Mouse (Mus musculus) midbrain, embryonic 15.5 days (tissue): ENCODE data around the gene Med23. TPM values are rescaled to one million over a fixed set of nuclear protein-coding genes. Genes with fewer than 3 reads are reported as not detected.

Experiments used
- ATAC-seq: fragments of 200-750 bp; cut with Nextera tagmentation; replicated peaks from 2 replicates; pipeline ENCODE4 v1.8.0; 2017; ENCODE audit warnings: moderate TSS enrichment
- H3K27ac ChIP-seq: fragments of 300-500 bp; sonication (generic); 2 replicates; pipeline ENCODE4 v1.5.1; 2015; ENCODE audit warnings: mild to moderate bottlenecking, inconsistent platforms
- H3K27me3 ChIP-seq: fragments of 300-500 bp; sonication (generic); replicated peaks from 2 replicates; pipeline ENCODE4 v1.6.1; 2015; ENCODE audit warnings: inconsistent platforms
- H3K36me3 ChIP-seq: fragments of 300-500 bp; sonication (generic); replicated peaks from 2 replicates; pipeline ENCODE4 v1.6.1; 2015; ENCODE audit warnings: inconsistent platforms
- H3K4me1 ChIP-seq: fragments of 300-500 bp; sonication (generic); 2 replicates; pipeline ENCODE4 v1.6.1; 2015; ENCODE audit warnings: inconsistent platforms
- H3K4me2 ChIP-seq: fragments of 300-500 bp; sonication (generic); 2 replicates; pipeline ENCODE4 v1.6.1; 2015; ENCODE audit warnings: inconsistent platforms, mild to moderate bottlenecking, moderate library complexity
- H3K4me3 ChIP-seq: fragments of 300-500 bp; sonication (generic); 2 replicates; pipeline ENCODE4 v1.5.1; 2015; ENCODE audit warnings: mild to moderate bottlenecking, inconsistent platforms
- H3K9ac ChIP-seq: fragments of 300-500 bp; sonication (generic); 2 replicates; pipeline ENCODE4 v1.6.1; 2015; ENCODE audit warnings: mild to moderate bottlenecking, inconsistent platforms
- H3K9me3 ChIP-seq: fragments of 300-500 bp; sonication (generic); 2 replicates; pipeline ENCODE4 v1.6.1; 2016; ENCODE audit warnings: inconsistent platforms
- WGBS: fragments of 180-500 bp; shearing (Covaris S2); methylation state at CpG from one replicate; pipeline ENCODE4 v1.1.7; 2015; ENCODE audit warnings: mixed read lengths; 5-methylcytosine and 5-hydroxymethylcytosine counted together
- microRNA-seq: library from miRNA; unstranded; fragments of <30 nt; microRNA quantifications from one replicate; pipeline ENCODE4, GENCODE M21; 2016
- polyA plus RNA-seq: library from polyadenylated mRNA; unstranded; fragments of >200 nt; fragmentation: Nextera tagmentation; extraction: Ambion mirVana; gene quantifications from 2 replicates; pipeline ENCODE4 v1.2.1, GENCODE M21; 2015

Gene Med23
- polyA plus RNA-seq, 1 experiment from 2014 or later = 29.1 TPM

GRCm38 (mm10) chr10:24950223-24950622, 80.4 kb downstream of the Med23 start:
- Histone ChIP-seq H3K27me3 (no peaks in the 10 kb centered on the region), H3K9ac (no peak overlapping the region), H3K36me3 (no peaks in the 10 kb centered on the region), H3K27ac (no peak overlapping the region), H3K4me1 (no peaks in the 10 kb centered on the region), H3K4me2 (no peak overlapping the region), H3K4me3 (no peak overlapping the region), H3K9me3 (no peaks in the 10 kb centered on the region)
- no peak for ATAC-seq
- WGBS = 83% methylated on average over 4 of the region's 4 CpGs

- Histone ChIP-seq H3K27me3 (no peaks in the 10 kb centered on the region), H3K4me1 (no peaks in the 10 kb centered on the region), H3K9ac (no peak overlapping the region), H3K27ac (no peak overlapping the region), H3K4me3 (no peak overlapping the region), H3K36me3 (no peaks in the 10 kb centered on the region), H3K9me3 (no peaks in the 10 kb centered on the region), H3K4me2 (no peak overlapping the region)
- 90% methylated on average over 8 of the region's 8 CpGs for WGBS
- no peak for ATAC-seq
Observed at GRCm38 (mm10) chr10:24951575-24951974, 81.8 kb downstream of the Med23 start.

GRCm38 (mm10) chr10:24952549-24952948, 82.8 kb downstream of the Med23 start:
- H3K27ac ChIP-seq = no peak overlapping the region
- H3K9ac ChIP-seq = no peak overlapping the region
- H3K4me3 ChIP-seq = no peak overlapping the region
- no peaks in the 10 kb centered on the region for H3K27me3 ChIP-seq
- H3K9me3 ChIP-seq = no peaks in the 10 kb centered on the region
- no peaks in the 10 kb centered on the region for H3K4me1 ChIP-seq
- H3K4me2 ChIP-seq = no peak overlapping the region
- 79% methylated on average over 7 of the region's 7 CpGs for WGBS
- ATAC-seq = no peak
- H3K36me3 ChIP-seq = no peaks in the 10 kb centered on the region

- Histone ChIP-seq H3K27me3 (no peaks in the 10 kb centered on the region), H3K27ac (no peak overlapping the region), H3K9me3 (no peaks in the 10 kb centered on the region), H3K9ac (no peak overlapping the region), H3K4me2 (no peak overlapping the region), H3K36me3 (no peaks in the 10 kb centered on the region), H3K4me1 (0 out of 2 replicates have a peak, but pooled peaks cover 1% of the 10 kb centered on the region), H3K4me3 (no peak overlapping the region)
- ATAC-seq = no peak
- WGBS = 89% methylated on average over 6 of the region's 6 CpGs
Observed at GRCm38 (mm10) chr10:24953876-24954275, 84.1 kb downstream of the Med23 start.

GRCm38 (mm10) chr10:24958280-24959042, 88.7 kb downstream of the Med23 start:
- no peak for ATAC-seq
- no peaks in the 10 kb centered on the region for H3K27me3 ChIP-seq
- no peaks in the 10 kb centered on the region for H3K36me3 ChIP-seq
- H3K4me3 ChIP-seq = no peak overlapping the region
- H3K9ac ChIP-seq = no peak overlapping the region
- no peaks in the 10 kb centered on the region for H3K9me3 ChIP-seq
- H3K4me2 ChIP-seq = no peak overlapping the region
- H3K27ac ChIP-seq = no peak overlapping the region
- 80% methylated on average over 15 of the region's 15 CpGs for WGBS
- 0 out of 2 replicates have a peak, but pooled peaks cover 4% of the 10 kb centered on the region for H3K4me1 ChIP-seq

- WGBS = 52% methylated on average over 15 of the region's 15 CpGs
- H3K4me2 ChIP-seq = no peak overlapping the region
Observed at GRCm38 (mm10) chr10:24959043-24959916, 89.5 kb downstream of the Med23 start.

GRCm38 (mm10) chr10:24961112-24961511, 91.3 kb downstream of the Med23 start:
- Histone ChIP-seq H3K9ac (no peak overlapping the region), H3K36me3 (no peaks in the 10 kb centered on the region), H3K4me2 (no peak overlapping the region), H3K4me3 (no peak overlapping the region), H3K27me3 (no peaks in the 10 kb centered on the region), H3K27ac (no peak overlapping the region), H3K9me3 (no peaks in the 10 kb centered on the region), H3K4me1 (peaks cover 4% of the 10 kb centered on the region; the same call in 1 of the 2 replicates)
- ATAC-seq = peak; percentile 61; the same call in 1 of the 2 replicates
- WGBS = 48% methylated on average over 2 of the region's 2 CpGs

More at GRCm38 (mm10) chr10:24959043-24959916, 89.5 kb downstream of the Med23 start:
- no peaks in the 10 kb centered on the region for H3K36me3 ChIP-seq
- no peak for ATAC-seq
- H3K4me1 ChIP-seq = 0 out of 2 replicates have a peak, but pooled peaks cover 4% of the 10 kb centered on the region
- no peak overlapping the region for H3K9ac ChIP-seq
- H3K9me3 ChIP-seq = no peaks in the 10 kb centered on the region
- H3K27me3 ChIP-seq = no peaks in the 10 kb centered on the region
- H3K4me3 ChIP-seq = no peak overlapping the region
- no peak overlapping the region for H3K27ac ChIP-seq

GRCm38 (mm10) chr10:24961889-24962288, 92.1 kb downstream of the Med23 start:
- no peaks in the 10 kb centered on the region for H3K9me3 ChIP-seq
- H3K27me3 ChIP-seq = no peaks in the 10 kb centered on the region
- 32% methylated on average over 2 of the region's 2 CpGs for WGBS
- ATAC-seq = no peak
- no peaks in the 10 kb centered on the region for H3K36me3 ChIP-seq
- H3K4me1 ChIP-seq = peaks cover 4% of the 10 kb centered on the region; the same call in 1 of the 2 replicates
- H3K4me3 ChIP-seq = no peak overlapping the region
- H3K4me2 ChIP-seq = no peak overlapping the region
- no peak overlapping the region for H3K9ac ChIP-seq
- no peak overlapping the region for H3K27ac ChIP-seq

Small RNAs within 50 kb of the gene (microRNA-seq; reads per million reads assigned to microRNA genes)
- gene Mir6905 = not detected

Other genes starting within 250 kb of the Med23 start
- 2.6 and 3.4 TPM in 2 replicates for gene Enpp1, start 157.8 kb upstream of the Med23 start, polyA plus RNA-seq
- gene Enpp3, start 27.2 kb upstream of the Med23 start, polyA plus RNA-seq = 3.7 and 4.5 TPM in 2 replicates
- gene Arg1, start 57.5 kb downstream of the Med23 start, polyA plus RNA-seq = 0.83 and 1.1 TPM in 2 replicates